Mouse (Mus musculus) lung, embryonic 15.5 days (tissue): Measurements from ENCODE around the gene Exoc3l2. TPM values are rescaled to one million over a fixed set of nuclear protein-coding genes. Genes with fewer than 3 reads are reported as not detected.

Experiments
- ATAC-seq: fragments of 200-750 bp; cut with Nextera tagmentation; 2 replicates; pipeline ENCODE4 v1.8.0; 2017; ENCODE audit warnings: moderate number of reproducible peaks, borderline replicate concordance; ENCODE audit not compliant: low FRiP score, low TSS enrichment; ENCODE audit errors: extremely low read depth
- H3K27ac ChIP-seq: fragments of 300-500 bp; sonication (generic); 2 replicates; pipeline ENCODE4 v1.5.1; 2015; ENCODE audit warnings: moderate library complexity, mild to moderate bottlenecking, inconsistent platforms
- H3K27me3 ChIP-seq: fragments of 300-500 bp; sonication (generic); 2 replicates; pipeline ENCODE4 v1.6.1; 2015; ENCODE audit warnings: inconsistent platforms
- H3K36me3 ChIP-seq: fragments of 300-500 bp; sonication (generic); 2 replicates; pipeline ENCODE4 v1.6.1; 2015; ENCODE audit warnings: inconsistent platforms
- H3K4me1 ChIP-seq: fragments of 300-500 bp; sonication (generic); 2 replicates; pipeline ENCODE4 v1.6.1; 2015; ENCODE audit warnings: inconsistent platforms
- H3K4me2 ChIP-seq: fragments of 300-500 bp; sonication (generic); 2 replicates; pipeline ENCODE4 v1.6.1; 2015; ENCODE audit warnings: inconsistent platforms, mild to moderate bottlenecking, moderate library complexity
- H3K4me3 ChIP-seq: fragments of 300-500 bp; sonication (generic); 2 replicates; pipeline ENCODE4 v1.5.1; 2015; ENCODE audit warnings: mild to moderate bottlenecking, inconsistent platforms
- H3K9ac ChIP-seq: fragments of 300-500 bp; sonication (generic); 2 replicates; pipeline ENCODE4 v1.6.1; 2015; ENCODE audit warnings: inconsistent platforms
- H3K9me3 ChIP-seq: fragments of 300-500 bp; sonication (generic); 2 replicates; pipeline ENCODE4 v1.6.1; 2016; ENCODE audit warnings: inconsistent platforms
- WGBS: fragments of 180-500 bp; shearing (Covaris S2); methylation state at CpG from one replicate; pipeline ENCODE4 v1.1.7; 2015; 5-methylcytosine and 5-hydroxymethylcytosine counted together
- polyA plus RNA-seq: library from polyadenylated mRNA; unstranded; fragments of >200 nt; fragmentation: Nextera tagmentation; extraction: Ambion mirVana; gene quantifications from 2 replicates; pipeline ENCODE4 v1.2.1, GENCODE M21; 2015

Gene Exoc3l2
- polyA plus RNA-seq, 1 experiment from 2014 or later: 1.4 TPM

- Histone ChIP-seq H3K27me3 (peaks cover 66% of the 10 kb centered on the region), H3K36me3 (no peaks in the 10 kb centered on the region), H3K4me3 (no peak overlapping the region), H3K4me2 (no peak overlapping the region), H3K9ac (no peak overlapping the region), H3K9me3 (no peaks in the 10 kb centered on the region), H3K4me1 (peaks cover 17% of the 10 kb centered on the region), H3K27ac (no peak overlapping the region)
- no peak for ATAC-seq
- 14% methylated on average over 14 of the region's 14 CpGs for WGBS
These were observed 7.2 kb downstream of the Exoc3l2 start for GRCm38 (mm10) chr7:19470308-19470707.

- no peak for ATAC-seq
- no peak overlapping the region for H3K4me2 ChIP-seq
- H3K27ac ChIP-seq: 0 out of 2 replicates have a peak overlapping the region, but pooled peaks have one; percentile 77
- H3K4me3 ChIP-seq: no peak overlapping the region
- H3K9me3 ChIP-seq: no peaks in the 10 kb centered on the region
- H3K27me3 ChIP-seq: peaks cover 71% of the 10 kb centered on the region
- H3K36me3 ChIP-seq: no peaks in the 10 kb centered on the region
- WGBS: 31% methylated on average over 4 of the region's 4 CpGs
- peaks cover 13% of the 10 kb centered on the region for H3K4me1 ChIP-seq
- H3K9ac ChIP-seq: no peak overlapping the region
These were observed 9.3 kb downstream of the Exoc3l2 start for GRCm38 (mm10) chr7:19472403-19472802.

- Histone ChIP-seq H3K9ac (peak overlapping the region; percentile 61), H3K4me2 (peak overlapping the region; percentile 96), H3K27me3 (peaks cover 70% of the 10 kb centered on the region), H3K9me3 (no peaks in the 10 kb centered on the region), H3K4me1 (peaks cover 21% of the 10 kb centered on the region), H3K4me3 (peak overlapping the region; percentile 59), H3K36me3 (no peaks in the 10 kb centered on the region), H3K27ac (peak overlapping the region; percentile 77)
- ATAC-seq: peak; percentile 83
- 2% methylated on average over 71 of the region's 89 CpGs for WGBS
These were observed 10.8 kb downstream of the Exoc3l2 start for GRCm38 (mm10) chr7:19473875-19474443.

- peaks cover 45% of the 10 kb centered on the region for H3K27me3 ChIP-seq
- H3K4me3 ChIP-seq: no peak overlapping the region
- no peak overlapping the region for H3K9ac ChIP-seq
- 53% methylated on average over 2 of the region's 2 CpGs for WGBS
- H3K4me1 ChIP-seq: peaks cover 18% of the 10 kb centered on the region
- no peaks in the 10 kb centered on the region for H3K36me3 ChIP-seq
- no peak for ATAC-seq
- H3K4me2 ChIP-seq: no peak overlapping the region
- no peak overlapping the region for H3K27ac ChIP-seq
- no peaks in the 10 kb centered on the region for H3K9me3 ChIP-seq
These were observed 14.0 kb downstream of the Exoc3l2 start for GRCm38 (mm10) chr7:19477084-19477483.

GRCm38 (mm10) chr7:19477624-19478384 is 14.7 kb downstream of the Exoc3l2 start:
- H3K4me1 ChIP-seq: peaks cover 18% of the 10 kb centered on the region
- peaks cover 38% of the 10 kb centered on the region for H3K27me3 ChIP-seq
- no peak overlapping the region for H3K9ac ChIP-seq
- H3K36me3 ChIP-seq: no peaks in the 10 kb centered on the region
- peak overlapping the region; percentile 50; the same call in 1 of the 2 replicates for H3K27ac ChIP-seq
- no peak overlapping the region for H3K4me3 ChIP-seq
- no peaks in the 10 kb centered on the region for H3K9me3 ChIP-seq
- ATAC-seq: no peak
- no peak overlapping the region for H3K4me2 ChIP-seq
- 19% methylated on average over 14 of the region's 14 CpGs for WGBS

- ATAC-seq: no peak
- Histone ChIP-seq H3K4me2 (no peak overlapping the region), H3K9ac (no peak overlapping the region), H3K27ac (no peak overlapping the region), H3K9me3 (no peaks in the 10 kb centered on the region), H3K4me1 (peaks cover under 1% of the 10 kb centered on the region), H3K36me3 (no peaks in the 10 kb centered on the region), H3K4me3 (no peak overlapping the region), H3K27me3 (peaks cover 11% of the 10 kb centered on the region)
- 77% methylated on average over 8 of the region's 8 CpGs for WGBS
These were observed 20.1 kb downstream of the Exoc3l2 start for GRCm38 (mm10) chr7:19483281-19483680.

- peaks cover 33% of the 10 kb centered on the region for H3K27me3 ChIP-seq
These were observed 22.4 kb downstream of the Exoc3l2 start for GRCm38 (mm10) chr7:19485488-19485887.

GRCm38 (mm10) chr7:19486549-19486948 is 23.4 kb downstream of the Exoc3l2 start:
- Histone ChIP-seq H3K9me3 (no peaks in the 10 kb centered on the region), H3K36me3 (no peaks in the 10 kb centered on the region), H3K27me3 (peaks cover 44% of the 10 kb centered on the region), H3K9ac (no peak overlapping the region), H3K4me1 (peaks cover 8% of the 10 kb centered on the region), H3K4me3 (no peak overlapping the region), H3K4me2 (no peak overlapping the region), H3K27ac (no peak overlapping the region)
- whole genome bisulfite sequencing: 83% methylated on average over 7 of the region's 7 CpGs
- no peak for ATAC-seq

More at GRCm38 (mm10) chr7:19485488-19485887, 22.4 kb downstream of the Exoc3l2 start:
- H3K4me2 ChIP-seq: no peak overlapping the region
- no peak for ATAC-seq
- no peaks in the 10 kb centered on the region for H3K9me3 ChIP-seq
- H3K4me1 ChIP-seq: peaks cover 5% of the 10 kb centered on the region; the same call in 1 of the 2 replicates
- no peak overlapping the region for H3K27ac ChIP-seq
- 88% methylated on average over 1 of the region's 1 CpGs for WGBS
- H3K36me3 ChIP-seq: no peaks in the 10 kb centered on the region
- no peak overlapping the region for H3K4me3 ChIP-seq
- H3K9ac ChIP-seq: no peak overlapping the region

- H3K4me1 ChIP-seq: peaks cover 13% of the 10 kb centered on the region
- peaks cover 55% of the 10 kb centered on the region for H3K27me3 ChIP-seq
- WGBS: 20% methylated on average over 31 of the region's 31 CpGs
- peak overlapping the region; percentile 36 for H3K4me2 ChIP-seq
- H3K36me3 ChIP-seq: no peaks in the 10 kb centered on the region
- ATAC-seq: no peak
- H3K27ac ChIP-seq: no peak overlapping the region
- no peaks in the 10 kb centered on the region for H3K9me3 ChIP-seq
- H3K4me3 ChIP-seq: 0 out of 2 replicates have a peak overlapping the region, but pooled peaks have one; percentile 9
- no peak overlapping the region for H3K9ac ChIP-seq
These were observed 26.4 kb downstream of the Exoc3l2 start for GRCm38 (mm10) chr7:19489525-19489924.

GRCm38 (mm10) chr7:19491731-19492130 is 28.6 kb downstream of the Exoc3l2 start:
- Histone ChIP-seq H3K4me3 (peak overlapping the region; percentile 21), H3K9me3 (no peaks in the 10 kb centered on the region), H3K27me3 (peaks cover 55% of the 10 kb centered on the region), H3K4me2 (peak overlapping the region; percentile 55), H3K9ac (0 out of 2 replicates have a peak overlapping the region, but pooled peaks have one; percentile 41), H3K27ac (peak overlapping the region; percentile 49; the same call in 1 of the 2 replicates), H3K4me1 (peaks cover 27% of the 10 kb centered on the region), H3K36me3 (no peaks in the 10 kb centered on the region)
- peak; percentile 46; the same call in 1 of the 2 replicates for ATAC-seq
- under 1% methylated on average over 26 of the region's 26 CpGs for WGBS

- peaks cover 32% of the 10 kb centered on the region for H3K27me3 ChIP-seq
- H3K4me3 ChIP-seq: no peak overlapping the region
- no peak for ATAC-seq
- no peak overlapping the region for H3K9ac ChIP-seq
- no peak overlapping the region for H3K27ac ChIP-seq
- 72% methylated on average over 23 of the region's 25 CpGs for WGBS
- H3K36me3 ChIP-seq: no peaks in the 10 kb centered on the region
- peaks cover 22% of the 10 kb centered on the region for H3K4me1 ChIP-seq
- no peak overlapping the region for H3K4me2 ChIP-seq
- no peaks in the 10 kb centered on the region for H3K9me3 ChIP-seq
These were observed 31.8 kb downstream of the Exoc3l2 start for GRCm38 (mm10) chr7:19494751-19495474.
